Mouse (Mus musculus): ENCODE measurements around the gene Zc2hc1b.

GRCm38 (mm10) chr10:13160913-13161312 lies 16.9 kb downstream of the Zc2hc1b start:
- TF ChIP-seq EP300 (IDR thresholded peaks at IDR 0.05; ENCODE audit: low read depth) (no peak), CTCF (IDR thresholded peaks at IDR 0.05; ENCODE audit: low read depth) (no peak)

Measured in liver, postnatal 0 days (tissue).